Mouse (Mus musculus) liver, postnatal 0 days (tissue): Measurements from ENCODE around the gene Supt5.

ENCODE experiments used
- CTCF ChIP-seq: sonication (generic); IDR thresholded peaks from 2 replicates; pipeline ENCODE4 v1.5.1; 2016; ENCODE audit warnings: antibody characterized with exemption, low read depth
- EP300 ChIP-seq: IDR thresholded peaks from 2 replicates; pipeline ENCODE4 v1.6.1; 2016; ENCODE audit warnings: antibody characterized with exemption, low read depth, mild to moderate bottlenecking

- TF ChIP-seq CTCF (no peak), EP300 (no peak)
Observed at GRCm38 (mm10) chr7:28354596-28354995, 16.1 kb upstream of the Supt5 start.
